Mouse (Mus musculus): ENCODE measurements around the gene Ak8.

DNA sequence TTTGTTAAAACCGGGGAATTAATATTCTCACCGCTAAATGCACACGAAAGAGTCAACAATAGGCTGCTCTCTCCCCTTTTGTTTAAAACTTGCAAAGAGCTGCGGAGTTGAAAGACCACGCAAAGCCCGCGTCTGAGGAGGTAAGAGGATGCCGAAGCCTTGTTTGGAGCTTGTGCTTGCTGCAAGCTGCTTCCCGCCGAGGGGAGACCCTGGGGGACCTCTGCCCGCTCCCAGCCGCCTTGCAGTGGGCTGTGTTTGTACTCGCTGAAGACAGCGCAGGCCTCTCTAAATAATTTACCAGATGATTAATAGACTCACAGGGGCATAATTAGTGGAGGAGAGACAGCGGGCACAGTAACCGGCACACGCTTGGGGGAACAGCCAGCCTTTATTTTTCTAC, 51.2 kb downstream of the Ak8 start:
- TF ChIP-seq POLR2A (IDR thresholded peaks at IDR 0.05; ENCODE audit: low read depth, low read length) (no peak), CTCF (IDR thresholded peaks at IDR 0.05; ENCODE audit: extremely low read depth, insufficient read length, insufficient replicate concordance, low read depth, low read length) (no peak)

All from small intestine, adult 2 months (tissue).